Mouse (Mus musculus): ENCODE data around the gene Shmt2.

Gene Shmt2

DNA sequence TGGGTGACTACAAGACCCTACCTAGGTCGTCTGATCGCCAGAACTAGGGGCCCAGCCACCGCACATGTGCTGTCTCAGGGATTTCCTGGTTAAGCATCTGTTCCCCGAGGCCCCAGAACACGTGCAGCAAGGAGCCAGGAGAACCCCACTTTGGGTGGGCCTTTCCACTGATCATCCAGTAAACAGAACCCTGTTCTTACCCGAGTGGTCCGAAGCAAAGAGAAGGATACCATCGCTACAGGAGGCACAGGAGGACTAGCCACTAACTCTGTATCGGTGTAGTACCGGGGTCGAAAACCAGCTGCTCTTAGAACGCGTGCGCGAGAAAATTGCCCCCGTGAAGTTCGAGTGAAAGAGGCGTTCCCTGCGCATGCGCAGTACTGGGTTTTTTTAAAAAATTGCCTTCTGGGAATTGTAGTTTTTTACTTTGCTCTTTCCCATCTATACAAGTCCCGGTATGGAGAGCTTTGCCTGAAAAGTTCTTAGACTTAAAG, at the start of gene Shmt2:
Gene Shmt2, minus strand, starts transcription at position 357 of the 494 bp plus-strand sequence.
- DNase-seq (ENCODE audit: low read depth), result peak; percentile 96

DNA sequence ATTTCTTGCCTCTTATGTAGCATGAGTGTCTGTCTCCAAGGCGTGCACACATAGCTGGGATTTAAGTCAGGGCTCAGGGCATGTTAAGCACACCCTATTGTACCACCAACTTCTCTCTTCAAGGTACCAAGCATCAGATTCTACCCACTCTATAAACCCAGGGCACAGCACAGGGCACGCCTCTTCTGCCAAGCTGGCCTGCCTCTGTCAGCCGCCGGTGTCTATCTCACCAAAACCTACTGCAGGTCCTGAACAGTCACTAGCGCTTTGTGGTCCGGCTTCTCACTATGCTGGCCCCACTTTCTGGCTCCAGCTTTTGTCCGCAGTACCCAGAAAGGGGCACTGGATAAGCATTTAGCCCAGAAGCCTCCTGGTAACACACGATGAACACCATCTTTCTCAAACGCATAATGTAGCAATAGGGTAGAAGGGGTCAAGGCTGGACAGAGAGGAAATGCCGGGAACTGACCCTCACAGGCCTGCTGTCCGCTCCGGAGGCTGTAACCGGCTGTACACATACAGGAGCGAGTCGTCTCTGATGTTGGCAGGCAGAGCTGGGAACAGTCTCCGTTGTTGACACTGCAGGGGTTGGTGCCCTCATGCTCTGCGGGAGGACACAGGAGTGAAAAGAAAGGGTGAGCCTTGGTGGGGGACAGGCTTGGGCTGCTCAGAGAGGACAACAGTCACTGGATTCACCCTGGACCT, 48.8 kb upstream of the Shmt2 start:
- DNase-seq (ENCODE audit: low read depth), result no peak

DNA sequence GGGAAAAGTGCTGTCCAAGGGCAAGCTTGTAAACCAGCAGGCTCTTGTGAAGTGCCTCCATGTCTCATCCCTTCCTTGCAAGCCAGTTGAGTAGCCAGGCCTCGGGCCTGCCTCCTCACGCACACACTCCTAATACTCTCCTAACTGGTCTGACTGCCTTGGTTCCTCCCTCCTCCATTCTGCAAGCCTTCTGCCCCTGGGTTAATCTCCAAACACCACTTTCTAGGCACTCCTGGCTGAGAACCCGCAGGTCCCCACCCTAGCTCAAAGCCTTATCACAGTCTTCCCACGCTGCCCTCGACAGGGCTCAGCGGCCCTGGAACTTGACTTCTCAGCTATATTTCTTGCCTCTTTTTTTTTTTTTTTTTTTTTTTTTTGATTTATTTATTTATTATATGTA, 48.1 kb upstream of the Shmt2 start:
- peak; percentile 73 for DNase-seq (ENCODE audit: low read depth)

DNA sequence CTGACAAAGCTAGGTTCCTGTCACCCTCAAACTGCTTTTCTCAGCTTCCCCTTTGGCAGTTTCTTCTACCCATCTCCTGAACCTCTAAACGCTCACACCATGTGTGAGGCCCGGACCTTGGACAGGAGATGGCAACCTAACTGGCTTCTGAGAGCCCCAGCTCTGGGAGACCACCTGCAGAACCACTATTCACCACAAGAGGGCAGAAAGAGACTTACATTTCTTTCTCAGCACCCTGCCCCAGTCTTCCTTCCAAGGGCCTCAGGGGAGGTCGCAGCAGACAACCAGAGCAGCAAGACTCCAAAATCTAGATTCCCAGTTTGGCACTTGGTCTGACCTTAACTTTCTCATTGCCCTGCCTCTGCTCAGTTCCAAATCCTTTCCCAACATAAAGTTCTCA, 47.2 kb upstream of the Shmt2 start:
- DNase-seq (ENCODE audit: low read depth), result peak; percentile 67

DNA sequence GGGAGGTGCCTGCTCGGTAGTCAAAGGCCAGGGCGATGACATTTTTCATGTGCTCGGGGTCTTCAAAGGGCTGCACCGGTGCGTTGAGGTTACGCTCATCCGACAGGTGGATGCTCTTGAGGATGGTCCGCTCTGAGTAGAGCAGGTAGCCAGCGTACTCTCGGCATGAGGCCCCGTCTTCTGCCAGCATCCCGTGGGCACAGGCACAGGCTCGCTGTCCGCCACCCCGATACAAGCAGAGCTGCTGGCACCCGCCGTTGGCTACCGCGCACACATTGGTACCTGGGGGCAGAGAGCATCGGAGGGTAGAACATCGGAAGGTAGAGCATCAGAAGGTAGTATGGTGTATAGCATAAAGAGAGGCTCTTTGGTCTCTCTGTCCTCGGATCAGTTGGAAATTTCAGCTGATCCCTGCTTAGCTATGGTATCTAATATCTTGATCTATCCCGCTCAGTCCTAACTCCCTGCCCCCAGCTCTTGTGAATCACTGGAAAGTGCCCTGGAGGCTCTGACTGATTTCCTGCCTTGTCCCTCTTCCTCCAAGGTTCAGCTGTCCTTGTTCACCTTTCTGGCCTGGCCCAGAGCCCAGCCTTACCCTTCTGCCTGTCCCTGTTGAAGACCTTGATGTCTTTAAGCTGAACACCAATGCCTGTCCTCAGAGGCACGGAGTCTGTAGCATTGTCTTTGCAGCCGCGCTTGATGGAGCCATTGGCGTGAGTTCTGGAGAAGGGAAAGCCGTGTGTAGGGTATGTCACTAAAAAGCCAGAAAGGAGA, 44.5 kb upstream of the Shmt2 start:
- no peak for DNase-seq (ENCODE audit: low read depth)

DNA sequence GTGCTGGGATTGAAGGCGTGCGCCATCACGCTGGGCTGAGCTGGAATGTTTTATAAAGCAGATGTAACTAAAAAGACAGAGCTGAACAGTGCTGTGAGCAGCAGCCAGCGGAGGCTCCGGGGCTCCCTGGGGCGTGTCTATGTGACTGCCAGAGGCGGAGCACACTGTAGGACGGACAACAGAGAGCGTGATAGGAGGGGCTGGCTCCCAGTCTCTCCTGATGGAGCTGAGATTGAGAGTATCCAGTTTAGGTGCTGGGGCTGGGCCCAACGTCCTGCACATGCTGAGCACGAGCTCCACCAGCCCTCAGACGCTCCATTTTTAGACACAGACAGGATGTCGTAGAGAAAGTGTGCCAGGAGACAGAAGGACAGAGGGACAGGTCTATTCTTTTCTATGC, 42.1 kb upstream of the Shmt2 start:
- no peak for DNase-seq (ENCODE audit: low read depth)

DNA sequence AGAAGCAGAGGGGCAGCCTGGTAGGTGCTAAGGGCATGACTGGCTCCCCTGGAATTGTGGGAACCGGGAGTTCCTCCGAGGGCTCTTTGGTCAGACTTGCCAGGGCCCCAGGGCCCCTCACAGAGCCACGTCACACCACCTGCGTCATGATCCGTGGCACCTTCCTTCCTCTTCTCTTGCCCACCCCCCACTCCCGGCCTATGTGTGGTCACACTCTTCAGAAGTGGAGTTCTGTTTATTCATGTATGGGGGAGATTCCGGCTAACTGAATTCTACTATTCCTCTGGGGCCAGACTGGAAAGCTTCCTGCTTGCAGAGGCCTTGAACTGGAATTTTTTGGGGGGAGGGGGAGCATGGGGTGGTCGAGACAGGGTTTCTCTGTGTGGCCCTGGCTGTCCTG, 41.6 kb upstream of the Shmt2 start:
- no peak for DNase-seq (ENCODE audit: low read depth)

DNA sequence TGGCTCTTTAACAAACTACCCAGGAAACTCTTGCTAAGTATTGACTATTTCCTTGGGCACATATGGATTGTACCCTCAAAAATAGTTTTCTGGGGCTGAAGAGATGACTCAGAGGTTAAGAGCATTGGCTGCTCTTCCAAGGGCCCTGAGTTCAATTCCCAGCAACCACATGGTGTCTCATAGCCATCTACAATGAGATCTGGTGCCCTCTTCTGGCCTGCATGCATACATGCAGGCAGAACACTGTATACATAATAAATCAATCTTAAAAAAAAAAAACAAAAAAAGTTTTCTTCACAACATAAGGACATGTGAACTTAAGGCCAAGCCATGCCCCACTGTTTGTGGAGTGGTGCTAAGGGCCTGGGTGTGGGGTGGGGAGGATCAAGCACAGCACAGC, 38.9 kb upstream of the Shmt2 start:
- DNase-seq (ENCODE audit: low read depth), result no peak

DNA sequence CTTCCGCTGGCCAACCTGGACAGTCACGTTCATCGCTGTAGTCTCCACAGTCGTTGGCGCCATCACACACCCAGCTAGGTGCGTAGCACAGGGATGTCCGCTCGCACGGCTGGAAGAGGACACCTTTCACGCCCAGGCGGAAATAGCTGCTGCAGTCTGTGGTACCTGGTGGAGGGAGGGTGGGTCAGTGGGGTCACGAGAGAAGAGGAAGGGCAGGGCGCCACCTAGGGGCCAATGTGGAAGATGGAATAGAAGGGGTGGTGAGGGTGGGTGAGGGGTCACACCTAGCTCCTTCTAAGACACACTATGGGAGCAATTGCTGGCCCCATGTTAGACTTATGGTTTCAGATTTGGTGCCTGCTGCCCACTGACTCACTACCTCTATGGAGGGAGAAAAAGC, 35.2 kb upstream of the Shmt2 start:
- no peak for DNase-seq (ENCODE audit: low read depth)

DNA sequence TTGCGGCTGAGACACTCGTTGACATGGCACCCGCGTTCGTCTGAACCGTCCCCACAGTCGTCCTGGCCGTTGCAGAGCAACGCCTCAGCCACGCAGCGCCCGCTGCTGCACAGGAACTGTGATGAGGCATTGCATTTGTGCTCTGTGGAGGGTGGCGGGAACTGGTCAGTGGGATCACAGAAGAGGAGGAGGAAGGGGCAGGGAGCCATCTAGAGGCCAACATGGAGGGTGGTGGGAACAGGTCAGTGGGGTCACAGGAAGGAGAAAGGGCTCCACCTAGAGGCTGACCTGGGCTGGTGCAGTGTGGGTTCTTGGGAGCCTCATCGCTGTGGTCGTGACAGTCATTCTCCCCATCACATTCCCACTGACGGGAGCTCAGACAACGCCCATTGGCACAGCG, 33.5 kb upstream of the Shmt2 start:
- peak; percentile 22 for DNase-seq (ENCODE audit: low read depth)

DNA sequence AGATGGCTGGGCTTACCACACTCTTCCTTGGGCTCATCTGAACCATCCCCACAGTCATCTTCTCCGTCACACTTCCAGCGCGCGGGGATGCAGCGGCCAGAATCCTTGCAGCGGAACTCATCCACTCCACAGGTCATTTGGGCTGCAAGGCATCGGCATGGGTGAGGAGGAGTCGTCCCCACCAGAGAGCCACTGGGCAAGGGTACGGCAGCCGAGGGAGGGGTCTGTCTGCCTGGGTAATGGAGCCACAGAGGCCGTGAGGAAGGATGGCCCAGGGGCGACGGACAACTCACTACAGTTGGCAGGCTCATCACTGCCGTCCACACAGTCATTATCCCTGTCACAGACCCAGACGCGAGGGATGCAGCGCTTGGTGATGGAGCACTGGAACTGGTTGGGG, 27.6 kb upstream of the Shmt2 start:
- DNase-seq (ENCODE audit: low read depth), result no peak

DNA sequence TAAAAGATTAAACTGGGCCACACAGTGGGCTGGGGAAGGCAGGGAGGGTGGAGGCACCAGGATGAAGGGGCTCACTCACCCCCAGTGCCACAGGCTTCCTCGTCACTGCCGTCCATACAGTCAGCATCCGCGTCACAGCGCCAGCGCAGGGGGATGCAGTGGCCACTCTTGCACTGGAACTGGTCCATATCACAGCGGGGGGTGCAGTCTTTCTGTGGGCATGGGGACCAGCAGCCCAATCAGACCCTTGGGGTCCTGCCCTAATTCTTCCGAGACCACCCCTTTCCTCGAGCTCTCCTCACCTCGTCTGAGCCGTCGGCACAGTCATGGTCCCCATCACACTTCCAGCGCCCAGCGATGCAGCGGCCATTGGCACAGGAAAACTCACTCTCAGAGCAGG, 26.0 kb upstream of the Shmt2 start:
- DNase-seq (ENCODE audit: low read depth), result no peak

DNA sequence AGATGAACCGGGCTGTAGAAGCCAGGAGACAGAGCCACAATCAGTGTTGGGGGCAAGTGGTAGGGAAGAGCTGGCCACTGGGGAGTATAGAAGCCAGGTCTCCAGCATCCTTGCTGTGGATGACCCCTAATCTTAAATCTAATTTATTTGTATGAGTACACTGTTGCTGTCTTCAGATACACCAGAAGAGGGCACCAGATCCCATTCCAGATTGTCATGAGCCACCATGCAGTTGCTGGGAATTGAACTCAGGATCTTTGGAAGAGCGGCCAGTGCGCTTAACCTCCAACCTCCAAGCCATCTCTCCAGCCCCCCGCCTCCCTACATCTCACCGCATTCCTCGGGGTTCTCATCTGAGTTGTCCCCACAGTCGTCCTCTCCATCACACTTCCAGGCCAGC, 24.3 kb upstream of the Shmt2 start:
- no peak for DNase-seq (ENCODE audit: low read depth)

DNA sequence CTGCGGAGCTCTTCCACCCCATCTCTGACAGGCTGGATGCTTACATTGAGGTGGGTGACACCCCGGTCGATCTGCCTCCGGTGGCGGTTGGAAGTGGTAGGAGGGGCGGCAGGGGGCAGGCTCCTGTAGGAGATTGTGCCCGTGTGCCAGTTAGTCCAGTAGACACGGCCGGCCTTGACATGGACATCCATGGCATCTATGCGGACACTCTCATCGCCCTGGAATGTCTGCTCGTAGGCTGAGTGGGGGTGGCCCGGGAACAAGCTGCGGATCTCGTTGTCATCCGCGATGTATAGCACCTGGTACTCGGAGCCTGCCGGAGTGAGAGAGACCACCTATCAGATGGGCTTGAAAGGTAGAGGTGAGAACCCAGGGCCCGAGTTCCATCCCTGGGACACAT, 22.1 kb upstream of the Shmt2 start:
- DNase-seq (ENCODE audit: low read depth), result no peak

DNA sequence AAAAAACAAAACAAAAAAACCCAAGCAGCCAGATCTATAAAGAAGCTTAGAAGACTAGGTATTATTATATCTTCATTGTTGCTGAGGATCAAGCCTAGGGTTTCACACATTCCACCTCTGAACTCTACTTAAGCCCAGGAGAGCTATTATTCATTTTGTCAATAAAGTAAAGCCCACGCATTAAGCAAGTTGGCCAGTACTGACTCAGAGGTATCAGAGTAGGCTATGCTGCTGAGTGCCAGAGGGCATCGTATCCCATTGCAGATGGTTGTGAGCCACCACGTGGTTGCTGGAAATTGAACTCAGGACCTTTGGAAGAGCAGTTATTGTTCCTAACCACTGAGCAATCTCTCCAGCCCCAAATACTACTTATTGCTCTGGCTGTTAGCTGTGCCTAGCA, 21.7 kb upstream of the Shmt2 start:
- no peak for DNase-seq (ENCODE audit: low read depth)

DNA sequence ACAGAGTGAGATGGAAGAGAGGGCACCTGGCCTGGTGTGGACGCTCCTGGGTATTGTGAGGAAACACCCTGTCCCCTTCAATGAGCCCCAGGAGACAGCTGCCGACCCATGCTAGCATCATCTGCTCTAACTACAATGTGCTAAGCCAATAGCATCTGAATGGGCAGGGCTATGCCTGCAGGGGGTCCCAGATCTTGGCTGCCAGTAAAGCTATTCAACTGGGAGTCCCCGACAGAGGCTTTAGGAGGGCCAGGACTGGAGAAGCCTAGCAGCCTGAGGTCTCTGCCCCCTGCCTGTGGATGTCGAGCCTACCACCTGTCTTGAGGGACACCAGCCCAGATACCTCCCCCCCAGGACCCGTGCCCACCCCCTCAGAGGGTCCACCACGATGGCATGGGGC, 20.5 kb upstream of the Shmt2 start:
- no peak for DNase-seq (ENCODE audit: low read depth)

DNA sequence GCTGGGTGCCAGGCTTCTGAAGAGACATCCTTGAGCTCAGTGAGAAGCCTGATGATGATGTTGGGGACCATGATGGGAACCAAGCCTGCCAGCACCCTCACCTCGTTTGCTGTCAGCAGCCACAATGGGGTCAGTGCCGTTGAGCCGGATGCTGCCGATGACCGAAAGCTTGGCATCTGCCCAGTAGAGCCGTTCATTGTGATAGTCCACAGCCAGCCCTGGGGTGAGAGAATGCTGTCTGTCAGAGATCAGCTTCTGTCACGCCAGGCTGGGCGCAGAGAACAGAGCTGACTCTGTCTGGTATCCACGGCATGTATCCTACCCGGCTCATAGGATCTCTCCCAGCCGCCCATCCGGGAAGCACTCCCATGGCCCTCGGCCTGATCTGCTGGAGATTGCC, 19.8 kb upstream of the Shmt2 start:
- no peak for DNase-seq (ENCODE audit: low read depth)

DNA sequence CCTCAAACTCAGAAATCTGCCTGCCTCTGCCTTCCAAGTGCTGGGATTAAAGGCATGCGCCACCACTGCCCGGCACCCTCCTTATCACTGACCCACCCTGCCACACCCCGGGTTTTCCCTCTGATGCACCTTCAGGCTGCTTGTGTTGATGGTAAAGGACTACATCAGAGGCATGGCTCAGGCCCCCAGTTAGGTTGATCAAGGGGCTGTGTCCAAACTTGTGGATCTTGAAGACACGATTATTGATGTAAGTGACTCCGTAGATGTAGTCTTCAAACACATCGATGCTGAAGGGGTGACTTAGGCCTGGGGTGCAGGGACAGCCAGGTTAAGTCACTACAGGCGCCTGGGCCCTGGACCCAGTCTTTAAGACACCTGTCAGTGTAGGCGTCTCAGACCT, 19.3 kb upstream of the Shmt2 start:
- DNase-seq (ENCODE audit: low read depth), result no peak

DNA sequence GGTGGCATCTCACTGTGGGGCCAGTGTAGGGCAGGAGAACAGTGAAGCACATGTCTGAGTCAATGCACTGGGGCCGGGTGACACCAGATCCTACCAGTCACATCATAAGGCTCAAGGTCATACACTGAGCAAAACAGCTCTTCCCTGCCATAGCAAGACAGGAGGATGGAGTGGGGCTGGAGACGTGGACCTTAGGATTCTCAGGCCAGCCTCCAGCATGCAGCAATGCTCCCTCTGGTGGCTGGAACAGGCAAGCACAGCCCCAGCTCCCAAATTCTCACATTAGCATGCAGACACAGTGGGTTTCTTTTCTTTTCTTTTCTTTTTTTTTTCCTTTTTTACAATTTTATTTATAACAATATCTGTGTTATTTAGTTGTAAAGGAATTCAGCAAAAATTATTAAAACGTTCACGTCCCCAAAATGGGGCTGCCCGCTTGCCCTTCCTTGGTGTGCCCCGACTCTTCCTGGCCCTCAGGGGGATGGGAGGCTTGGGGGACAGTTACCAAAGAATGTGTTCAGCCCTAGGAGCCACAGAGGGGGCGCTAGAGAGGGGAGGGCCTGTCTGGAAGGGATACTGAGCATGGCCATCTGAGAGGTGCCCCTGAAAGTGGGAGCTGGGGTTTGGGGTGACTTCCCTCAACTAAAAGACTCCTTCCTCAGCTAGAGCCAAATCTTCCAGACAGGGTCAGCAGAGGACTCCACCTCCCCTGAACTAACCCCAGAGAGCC, 15.8 kb upstream of the Shmt2 start:
- DNase-seq (ENCODE audit: low read depth), result peak; percentile 52

DNA sequence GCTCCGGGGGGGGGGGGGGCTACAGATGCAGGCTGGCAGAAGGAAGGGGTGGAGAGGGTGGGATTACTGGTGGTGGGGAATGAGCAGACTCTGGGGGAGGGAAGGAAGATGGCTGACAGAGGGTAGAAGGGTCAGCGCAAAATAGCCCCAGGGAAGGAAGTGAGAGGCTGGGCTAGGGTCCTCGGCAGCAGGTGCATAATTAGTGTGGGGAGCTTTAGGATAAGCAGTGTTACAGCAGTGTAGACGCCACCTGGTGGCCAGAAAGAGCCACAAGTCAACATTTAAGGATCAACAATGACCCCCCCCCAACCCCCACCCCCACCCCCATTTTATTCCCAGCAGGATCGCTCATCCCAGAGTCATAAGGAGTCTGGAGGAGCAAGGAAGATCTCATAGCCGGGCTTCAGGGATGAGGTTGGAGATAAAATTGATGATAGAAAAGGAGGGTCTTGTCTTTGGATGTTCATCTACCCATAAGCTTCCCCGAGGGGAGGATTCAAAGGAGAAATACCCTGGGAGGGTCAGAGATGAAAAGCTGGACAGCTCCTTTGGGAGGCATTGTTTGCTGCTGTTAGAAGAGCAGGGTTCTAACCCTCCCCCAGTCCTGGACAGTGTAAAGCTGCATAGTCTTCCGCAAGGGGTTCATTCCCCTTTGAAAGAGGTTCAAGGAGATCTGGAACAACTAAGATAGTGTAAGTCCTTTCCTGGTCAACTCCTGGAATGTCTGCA, 14.5 kb upstream of the Shmt2 start:
- DNase-seq (ENCODE audit: low read depth), result no peak

DNA sequence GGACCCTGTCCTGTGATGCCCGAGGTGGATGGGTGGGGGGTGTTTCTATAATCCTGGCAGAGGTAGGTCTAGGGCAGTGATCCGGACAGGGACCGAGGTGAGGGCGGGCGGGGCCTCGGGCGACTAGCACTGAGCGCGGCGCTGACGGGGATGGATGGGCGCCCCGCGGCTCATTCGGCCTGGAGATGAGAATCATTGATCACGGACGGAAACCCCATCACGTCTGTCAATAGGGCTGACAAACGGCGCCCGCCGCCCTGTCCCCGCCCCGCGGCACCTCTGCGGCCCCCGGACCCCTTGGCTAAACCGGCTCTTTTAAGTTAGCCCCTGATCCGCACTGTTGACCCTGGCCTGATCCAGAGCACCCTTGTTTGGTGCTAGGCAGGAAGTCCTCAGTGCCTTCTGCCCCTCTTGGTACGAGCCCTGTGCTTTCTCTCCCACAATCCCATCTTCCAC, 12.7 kb upstream of the Shmt2 start:
- no peak for DNase-seq (ENCODE audit: low read depth)

Data from c-Kit-positive CD71-positive TER-119-negative erythroid progenitor cells, embryonic 14.5 days (primary cell).